Mouse (Mus musculus): ENCODE data around the gene Tlcd1.

GRCm38 (mm10) chr11:78129458-78129857, 47.1 kb upstream of the Tlcd1 start:
- no peak for TF ChIP-seq CTCF (IDR thresholded peaks at IDR 0.05)
- no peak for TF ChIP-seq EP300 (IDR thresholded peaks at IDR 0.05)
